Mouse (Mus musculus): ENCODE measurements at regions not wholly inside any gene's neighbourhood (a gene's known extent, or its start where the extent isn't known, plus 50 kb on each side); places are given as distances from the start of the nearest gene placed in this dataset.

DNA sequence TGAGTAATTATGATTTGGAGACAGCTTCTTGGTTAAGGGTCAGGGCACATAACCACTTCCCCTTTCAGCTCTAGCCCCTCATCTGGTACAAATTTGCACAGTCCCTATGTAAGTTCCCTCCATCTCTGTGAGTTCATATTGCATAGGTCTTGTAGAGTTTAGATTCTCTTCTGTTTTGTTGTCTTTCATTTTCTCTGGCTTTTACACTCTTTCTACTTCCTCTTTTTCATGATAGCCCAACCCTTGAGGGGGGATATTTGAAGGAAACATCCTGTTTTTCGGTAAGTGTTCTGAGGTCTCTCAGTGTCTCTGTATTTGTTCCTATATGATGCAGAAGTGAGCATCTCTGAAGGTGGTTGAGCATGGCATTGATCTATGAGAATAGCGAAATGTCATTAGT, 515.7 kb upstream of the Stxbp6 start:
- dilution Hi-C loops (cut with MboI; ENCODE audit: extremely low pct_ligation_motif_present, extremely low pct_unique_long_range_greater_than_20kb, low sequenced_read_pairs): no loop called here
- H3K27ac ChIP-seq (ENCODE audit: insufficient read depth, low read depth): no peak overlapping the region
- H3K4me1 ChIP-seq (ENCODE audit: control insufficient read depth in 1 of 2, insufficient read depth in 2 of 2): no peaks in the 10 kb centered on the region
- H3K36me3 ChIP-seq (replicated peaks in 1 of 2; ENCODE audit: control insufficient read depth in 1 of 2, insufficient read depth in 1 of 2, low read length in 1 of 2): no peaks in the 10 kb centered on the region
- no peaks in the 10 kb centered on the region for H3K79me2 ChIP-seq (replicated peaks; ENCODE audit: control insufficient read depth, extremely low read depth, insufficient read depth, poor library complexity, severe bottlenecking)
- DNase-seq (ENCODE audit: extremely low read depth): no peak
- peaks cover 40% of the 10 kb centered on the region for H3K9me3 ChIP-seq (replicated peaks; ENCODE audit: low read length)
- in situ Hi-C loops (cut with MboI; ENCODE audit: low pct_ligation_motif_present, low pct_unique_long_range_greater_than_20kb, low sequenced_read_pairs): no loop called here
- TF ChIP-seq USF2 (conservative IDR thresholded peaks at IDR 0.05; ENCODE audit: low read depth, low read length) (no peak), UBTF (IDR thresholded peaks at IDR 0.05; ENCODE audit: low read depth, low read length) (no peak), NELFE (IDR thresholded peaks at IDR 0.05; ENCODE audit: low read depth, low read length) (no peak), MAFK (IDR thresholded peaks at IDR 0.05; ENCODE audit: insufficient replicate concordance, low read length) (no peak), ZKSCAN1 (IDR thresholded peaks at IDR 0.05; ENCODE audit: borderline replicate concordance, low read depth, low read length) (no peak), TBP (conservative IDR thresholded peaks at IDR 0.05; ENCODE audit: low read depth, low read length) (no peak), CTCF (conservative IDR thresholded peaks at IDR 0.05 in 1 of 2, IDR thresholded peaks at IDR 0.05 in 1 of 2; ENCODE audit: low read depth in 2 of 2, low read length in 2 of 2) (no peak), USF1 (IDR thresholded peaks at IDR 0.05; ENCODE audit: low read depth, low read length) (no peak), KAT2A (IDR thresholded peaks at IDR 0.05; ENCODE audit: insufficient replicate concordance, low read length) (no peak), ZMIZ1 (IDR thresholded peaks at IDR 0.05; ENCODE audit: low read depth, low read length) (no peak), GABPA (IDR thresholded peaks at IDR 0.05; ENCODE audit: insufficient replicate concordance, low read depth, low read length) (no peak), MEF2A (IDR thresholded peaks at IDR 0.05; ENCODE audit: borderline replicate concordance, low read depth, low read length) (no peak), PAX5 (IDR thresholded peaks at IDR 0.05; ENCODE audit: low read length) (no peak)
- no peak overlapping the region for H3K4me3 ChIP-seq (replicated peaks in 1 of 3; ENCODE audit: low read depth in 2 of 3, low read length in 2 of 3, poor library complexity in 1 of 3)
- H3K9ac ChIP-seq (ENCODE audit: insufficient read depth, low read depth): no peak overlapping the region
- H3K27me3 ChIP-seq (replicated peaks): no peaks in the 10 kb centered on the region
- no peak overlapping the region for H3K4me2 ChIP-seq (ENCODE audit: insufficient read depth, low read depth, poor library complexity, severe bottlenecking)

DNA sequence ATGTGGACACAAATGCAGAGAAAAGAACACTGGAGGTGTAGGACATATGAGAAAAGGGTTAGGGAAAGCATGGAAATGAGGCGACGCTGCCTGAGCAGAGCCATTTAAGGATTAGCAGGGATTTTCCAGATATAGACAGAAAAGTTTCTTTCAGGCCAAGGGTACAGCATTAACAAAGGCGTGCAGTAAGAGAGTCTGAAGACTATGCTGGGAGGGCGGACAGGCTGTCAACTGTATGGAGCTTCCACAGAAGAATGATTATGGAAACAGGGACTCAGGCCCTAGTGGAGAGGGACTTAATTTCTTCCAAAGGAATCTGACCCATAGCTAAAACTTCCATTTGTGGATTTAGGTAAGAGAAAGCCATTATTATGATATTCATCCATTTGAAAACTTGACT, 511.3 kb upstream of the Stxbp6 start:
- dilution Hi-C loops (cut with MboI; ENCODE audit: extremely low pct_ligation_motif_present, extremely low pct_unique_long_range_greater_than_20kb, low sequenced_read_pairs): no loop called here
- H3K9ac ChIP-seq (ENCODE audit: insufficient read depth, low read depth): no peak overlapping the region

More for the DNA sequence above, 511.3 kb upstream of the Stxbp6 start:
- DNase-seq (ENCODE audit: extremely low read depth): no peak
- no peaks in the 10 kb centered on the region for H3K4me1 ChIP-seq (ENCODE audit: control insufficient read depth in 1 of 2, insufficient read depth in 2 of 2)
- no peaks in the 10 kb centered on the region for H3K27me3 ChIP-seq (replicated peaks)
- no peaks in the 10 kb centered on the region for H3K36me3 ChIP-seq (replicated peaks in 1 of 2; ENCODE audit: control insufficient read depth in 1 of 2, insufficient read depth in 1 of 2, low read length in 1 of 2)
- H3K27ac ChIP-seq (ENCODE audit: insufficient read depth, low read depth): no peak overlapping the region
- peaks cover 43% of the 10 kb centered on the region for H3K9me3 ChIP-seq (replicated peaks; ENCODE audit: low read length)
- no peak overlapping the region for H3K4me2 ChIP-seq (ENCODE audit: insufficient read depth, low read depth, poor library complexity, severe bottlenecking)
- H3K79me2 ChIP-seq (replicated peaks; ENCODE audit: control insufficient read depth, extremely low read depth, insufficient read depth, poor library complexity, severe bottlenecking): no peaks in the 10 kb centered on the region
- TF ChIP-seq USF1 (IDR thresholded peaks at IDR 0.05; ENCODE audit: low read depth, low read length) (no peak), CHD1 (IDR thresholded peaks at IDR 0.05; ENCODE audit: low read depth, low read length) (no peak), TBP (conservative IDR thresholded peaks at IDR 0.05; ENCODE audit: low read depth, low read length) (no peak), NRF1 (IDR thresholded peaks at IDR 0.05; ENCODE audit: low read depth, low read length) (no peak)
- no peak overlapping the region for H3K4me3 ChIP-seq (replicated peaks in 1 of 3; ENCODE audit: low read depth in 2 of 3, low read length in 2 of 3, poor library complexity in 1 of 3)
- in situ Hi-C loops (cut with MboI; ENCODE audit: low pct_ligation_motif_present, low pct_unique_long_range_greater_than_20kb, low sequenced_read_pairs): no loop called here

Measured in CH12.LX (cell line).